Mouse (Mus musculus) lung, adult 18-20 months (tissue): Measurements from ENCODE around the gene Chst1.

ENCODE experiments used
- DNase-seq, 2 experiments: peaks; one replicate each; pipeline ENCODE4 v3.0.0; 2022; ENCODE audit warnings: mixed read lengths in 2 of 2

Chst1 gene

GRCm38 (mm10) chr2:92609704-92610379 lies 10.3 kb downstream of the Chst1 start:
- no peak for DNase-seq

GRCm38 (mm10) chr2:92613645-92614044 lies 14.1 kb downstream of the Chst1 start:
- no peak for DNase-seq

GRCm38 (mm10) chr2:92614106-92614505 lies 14.6 kb downstream of the Chst1 start:
- DNase-seq: no peak

GRCm38 (mm10) chr2:92617077-92617756 lies 17.7 kb downstream of the Chst1 start:
- no peak for DNase-seq

GRCm38 (mm10) chr2:92618016-92618415 lies 18.5 kb downstream of the Chst1 start:
- no peak for DNase-seq

DNA sequence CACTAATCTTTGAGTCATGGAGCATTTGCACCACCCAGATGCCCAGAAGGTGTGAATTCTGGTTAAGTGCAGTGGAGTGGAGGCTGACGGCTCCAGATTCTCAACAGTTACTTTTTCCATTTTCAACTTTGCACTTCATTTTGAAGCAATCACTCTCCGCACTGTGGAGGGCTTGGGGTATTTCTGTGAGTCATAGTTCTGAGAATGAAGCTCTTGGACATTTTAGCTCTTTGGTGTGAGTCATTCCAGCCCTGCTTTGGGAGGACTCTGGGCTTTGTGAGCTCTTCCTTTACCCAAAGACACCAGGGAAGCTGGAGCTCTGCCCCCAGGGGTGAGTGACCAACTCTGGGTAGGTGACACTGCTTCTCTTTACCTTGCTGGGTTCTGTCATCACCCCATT lies 28.1 kb downstream of the Chst1 start:
- DNase-seq: no peak

- no peak for DNase-seq
Observed at GRCm38 (mm10) chr2:92630799-92631198, 31.3 kb downstream of the Chst1 start.

DNA sequence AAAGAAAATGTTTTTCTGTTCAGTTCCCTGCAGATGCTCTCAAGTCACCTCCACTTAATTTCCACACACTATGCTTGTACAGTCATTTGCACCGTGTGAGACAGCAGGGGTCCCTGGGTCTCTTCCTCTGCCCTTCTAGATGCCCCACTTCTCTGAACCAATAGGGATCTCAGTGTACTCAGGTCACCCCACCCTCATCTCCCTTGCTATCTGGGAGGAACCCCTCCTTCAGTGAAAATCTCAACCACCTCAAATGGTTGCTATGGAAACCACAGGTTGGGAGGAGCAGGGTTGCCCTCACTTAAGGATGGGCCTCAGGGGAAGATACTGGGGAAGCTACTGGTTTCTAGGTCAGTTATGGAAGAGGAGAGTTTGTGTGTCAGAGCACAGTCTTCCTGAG lies 32.5 kb downstream of the Chst1 start:
- no peak for DNase-seq

GRCm38 (mm10) chr2:92640555-92640954 lies 41.0 kb downstream of the Chst1 start:
- peak in 1 of 2 experiments; percentile 12 for DNase-seq

GRCm38 (mm10) chr2:92645282-92646037 lies 46.0 kb downstream of the Chst1 start:
- DNase-seq: peak; percentile 30 to 43

DNA sequence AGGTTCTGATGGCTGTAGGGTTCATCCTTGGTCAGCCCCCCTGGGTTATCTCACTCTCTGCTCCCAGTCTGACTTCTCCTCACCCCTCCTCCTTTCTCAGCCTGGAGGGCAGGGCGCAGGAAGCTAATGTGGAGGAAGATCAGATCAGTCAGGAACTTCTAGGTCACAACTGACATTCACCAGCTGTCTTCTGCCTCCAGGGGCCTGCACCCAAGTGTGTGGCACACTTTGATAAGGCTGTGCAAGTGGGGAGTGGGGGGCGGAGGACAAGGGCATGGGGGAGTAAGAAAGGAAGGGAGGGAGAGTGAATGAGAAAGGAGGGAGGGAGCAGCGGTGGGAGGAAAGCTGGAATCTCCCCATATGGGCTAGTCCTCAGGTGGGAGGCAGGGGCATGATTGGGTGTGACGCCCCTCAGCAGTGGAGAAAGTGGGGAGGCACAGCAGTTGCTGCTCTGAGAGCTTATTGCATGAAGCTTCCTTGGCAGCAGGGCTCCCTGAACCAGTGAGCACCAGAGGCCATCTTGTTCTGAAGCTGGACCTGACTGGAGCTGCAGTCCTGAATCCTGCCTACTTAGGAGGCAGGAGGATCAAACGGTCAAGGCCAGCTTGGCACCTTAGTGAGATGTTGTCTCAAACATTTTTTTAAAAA lies 49.8 kb downstream of the Chst1 start:
- no peak for DNase-seq

GRCm38 (mm10) chr2:92650428-92650827 lies 50.9 kb downstream of the Chst1 start:
- DNase-seq: no peak

GRCm38 (mm10) chr2:92651294-92651816 lies 51.8 kb downstream of the Chst1 start:
- no peak for DNase-seq

- DNase-seq: no peak
Observed at GRCm38 (mm10) chr2:92657189-92657588, 57.7 kb downstream of the Chst1 start.

- no peak for DNase-seq
Observed at GRCm38 (mm10) chr2:92658293-92659150, 59.0 kb downstream of the Chst1 start.

DNA sequence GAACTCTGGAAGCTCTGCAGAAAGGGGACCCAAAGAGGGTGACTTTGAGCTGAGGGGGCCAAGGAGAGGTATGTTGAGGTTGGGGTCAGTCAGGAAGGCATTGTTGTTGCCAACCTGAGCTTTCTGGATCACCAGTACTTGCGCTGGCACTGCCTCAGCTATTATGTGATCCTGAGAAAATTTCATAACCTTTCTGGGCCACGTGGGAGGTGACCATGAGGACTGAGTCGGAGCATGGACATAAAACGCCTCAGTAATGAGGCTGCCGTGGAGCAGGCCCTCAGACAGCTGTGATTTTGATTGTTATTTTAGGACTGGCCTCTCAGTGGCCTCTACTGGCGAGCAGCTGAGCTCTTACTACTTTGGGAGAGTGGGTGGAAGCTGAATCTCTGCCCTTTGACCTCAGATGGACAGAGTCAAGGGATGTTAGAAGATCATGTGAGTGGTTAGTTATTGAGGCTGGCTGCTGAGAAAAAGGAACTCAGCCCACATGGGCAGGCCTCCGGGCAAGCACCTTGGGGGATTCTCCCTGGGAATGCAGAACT lies 60.1 kb downstream of the Chst1 start:
- DNase-seq: peak; percentile 40 to 49

GRCm38 (mm10) chr2:92662534-92663068 lies 63.1 kb downstream of the Chst1 start:
- no peak for DNase-seq
